Mouse (Mus musculus): ENCODE results near the gene Rbck1. TPM values are rescaled to one million over a fixed set of nuclear protein-coding genes. Genes with fewer than 3 reads are reported as not detected.

Rbck1 gene
- polyA plus RNA-seq, 1 experiment from 2014 or later = 92.6 TPM

DNA sequence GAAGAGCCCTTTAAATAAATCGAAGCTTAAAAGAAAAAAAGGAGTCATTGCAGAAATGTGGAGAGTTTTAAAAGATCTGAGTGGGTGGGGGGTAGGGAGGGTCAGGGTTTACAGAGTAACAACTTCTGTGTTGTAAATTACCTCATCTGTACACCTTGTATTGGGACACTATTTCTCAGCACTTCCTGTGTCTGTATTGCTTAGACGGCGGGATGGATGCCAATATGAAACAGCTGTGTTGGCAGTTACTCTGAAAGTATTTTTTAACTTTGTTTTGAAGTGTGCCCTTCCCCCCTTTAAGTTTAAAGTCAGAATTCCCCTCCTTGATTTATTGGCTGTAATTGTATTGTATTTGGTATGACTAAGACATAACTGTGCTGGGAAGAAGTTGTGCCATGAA lies 51.0 kb downstream of the Rbck1 start:
- Histone ChIP-seq H3K36me3 (peaks cover 85% of the 10 kb centered on the region), H3K4me1 (no peaks in the 10 kb centered on the region), H3K4me3 (no peak overlapping the region), H3K9me3 (replicated peaks) (no peaks in the 10 kb centered on the region), H3K27me3 (ENCODE audit: low read depth, poor library complexity, severe bottlenecking) (no peaks in the 10 kb centered on the region), H3K27ac (no peak overlapping the region)
- no peak for DNase-seq (ENCODE audit: low spot score)
- WGBS = 86% methylated on average over 3 of the region's 3 CpGs

DNA sequence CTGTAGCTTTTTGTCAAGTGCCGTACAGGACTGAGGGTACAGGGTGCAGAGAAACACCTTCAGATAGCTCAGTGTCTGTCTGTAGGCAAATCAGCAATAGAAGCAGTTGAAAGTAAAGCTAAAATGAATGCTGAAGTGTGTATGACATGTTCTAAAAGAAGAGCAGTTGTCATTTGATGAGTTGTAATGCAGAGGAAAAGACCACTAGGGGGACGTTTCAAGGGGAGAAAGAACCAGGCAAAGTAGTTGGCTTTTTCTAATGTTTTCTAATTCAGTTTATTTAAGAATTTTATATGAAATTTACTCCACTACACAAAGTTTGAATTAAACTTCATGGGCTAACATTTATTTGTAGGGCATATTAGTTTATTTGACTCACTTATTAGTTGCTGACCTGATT lies 58.8 kb downstream of the Rbck1 start:
- H3K27ac ChIP-seq = no peak overlapping the region
- 84% methylated on average over 2 of the region's 2 CpGs for WGBS
- H3K27me3 ChIP-seq (ENCODE audit: low read depth, poor library complexity, severe bottlenecking) = no peaks in the 10 kb centered on the region
- H3K9me3 ChIP-seq (replicated peaks) = no peaks in the 10 kb centered on the region
- peaks cover 89% of the 10 kb centered on the region for H3K36me3 ChIP-seq
- no peaks in the 10 kb centered on the region for H3K4me1 ChIP-seq
- no peak overlapping the region for H3K4me3 ChIP-seq
- no peak for DNase-seq (ENCODE audit: low spot score)

Other genes starting within 250 kb of the Rbck1 start
- 8.0 and 9.6 TPM in 2 replicates for gene Srxn1, start 227.1 kb downstream of the Rbck1 start, polyA plus RNA-seq (2016; fragmentation: Nextera tagmentation; extraction: Ambion mirVana)
- gene Tcf15, start 189.1 kb downstream of the Rbck1 start, polyA plus RNA-seq (2016; fragmentation: Nextera tagmentation; extraction: Ambion mirVana) = 27.3 and 29.8 TPM in 2 replicates
- 77.4 and 77.6 TPM in 2 replicates for gene Csnk2a1, start 105.8 kb downstream of the Rbck1 start, polyA plus RNA-seq (2016; fragmentation: Nextera tagmentation; extraction: Ambion mirVana)
- gene Tbc1d20, start 38.8 kb downstream of the Rbck1 start, polyA plus RNA-seq (2016; fragmentation: Nextera tagmentation; extraction: Ambion mirVana) = 31.2 and 37.1 TPM in 2 replicates
- gene Trib3, start 11.4 kb upstream of the Rbck1 start, polyA plus RNA-seq (2016; fragmentation: Nextera tagmentation; extraction: Ambion mirVana) = 2.6 and 3.2 TPM in 2 replicates
- gene Nrsn2, start 44.0 kb upstream of the Rbck1 start, polyA plus RNA-seq (2016; fragmentation: Nextera tagmentation; extraction: Ambion mirVana) = 0.59 and 1.4 TPM in 2 replicates
- 9.9 and 11.8 TPM in 2 replicates for gene Sox12, start 65.4 kb upstream of the Rbck1 start, polyA plus RNA-seq (2016; fragmentation: Nextera tagmentation; extraction: Ambion mirVana)
- 64.9 and 67.2 TPM in 2 replicates for gene Zcchc3, start 82.4 kb upstream of the Rbck1 start, polyA plus RNA-seq (2016; fragmentation: Nextera tagmentation; extraction: Ambion mirVana)
- 0.40 and 0.61 TPM in 2 replicates for gene 6820408C15Rik, start 82.9 kb upstream of the Rbck1 start, polyA plus RNA-seq (2016; fragmentation: Nextera tagmentation; extraction: Ambion mirVana)
- gene Defb23, start 132.0 kb upstream of the Rbck1 start, polyA plus RNA-seq (2016; fragmentation: Nextera tagmentation; extraction: Ambion mirVana) = not detected in 2 replicates
- not detected in 2 replicates for gene Defb20, start 144.4 kb upstream of the Rbck1 start, polyA plus RNA-seq (2016; fragmentation: Nextera tagmentation; extraction: Ambion mirVana)
- not detected in 2 replicates for gene Defb22, start 157.5 kb upstream of the Rbck1 start, polyA plus RNA-seq (2016; fragmentation: Nextera tagmentation; extraction: Ambion mirVana)
- gene Defb26, start 179.0 kb upstream of the Rbck1 start, polyA plus RNA-seq (2016; fragmentation: Nextera tagmentation; extraction: Ambion mirVana) = not detected in 2 replicates
- not detected in 2 replicates for gene Defb28, start 185.6 kb upstream of the Rbck1 start, polyA plus RNA-seq (2016; fragmentation: Nextera tagmentation; extraction: Ambion mirVana)
- not detected in 2 replicates for gene Defb29, start 207.4 kb upstream of the Rbck1 start, polyA plus RNA-seq (2016; fragmentation: Nextera tagmentation; extraction: Ambion mirVana)
- gene Gm17416, start 236.7 kb upstream of the Rbck1 start, polyA plus RNA-seq (2016; fragmentation: Nextera tagmentation; extraction: Ambion mirVana) = not detected in 2 replicates
- gene Defb21, start 240.1 kb upstream of the Rbck1 start, polyA plus RNA-seq (2016; fragmentation: Nextera tagmentation; extraction: Ambion mirVana) = not detected in 2 replicates
- not detected in 2 replicates for gene Defb19, start 247.7 kb upstream of the Rbck1 start, polyA plus RNA-seq (2016; fragmentation: Nextera tagmentation; extraction: Ambion mirVana)

Data from limb, embryonic 10.5 days (tissue).